Mouse (Mus musculus): ENCODE data around the gene Noc2l.

DNA sequence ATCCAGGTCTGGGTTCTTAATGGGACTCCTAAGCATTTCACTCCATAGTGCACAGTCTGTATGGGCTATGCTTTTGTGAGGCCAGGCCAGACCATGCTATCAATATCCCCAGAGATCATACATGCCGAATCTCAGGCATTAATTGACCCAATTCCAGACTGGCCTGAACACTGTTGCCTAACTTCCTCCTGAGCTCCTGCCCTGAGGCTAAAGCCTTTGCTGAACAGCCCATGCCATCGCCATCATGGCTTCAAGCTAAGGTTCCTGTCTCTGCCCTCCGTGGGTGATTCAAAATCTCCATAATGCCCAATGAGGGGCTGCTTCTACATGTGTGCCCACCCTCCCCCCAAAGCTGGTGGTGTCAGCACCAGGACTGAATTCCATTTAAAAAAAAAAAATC is 16.8 kb downstream of the Noc2l start:
- no peak for TF ChIP-seq CTCF (IDR thresholded peaks at IDR 0.05; ENCODE audit: borderline replicate concordance, control insufficient read depth, extremely low read depth, insufficient read depth, low read length, poor library complexity)
- no peak for TF ChIP-seq POLR2A (IDR thresholded peaks at IDR 0.05; ENCODE audit: control insufficient read depth, extremely low read depth, insufficient read depth, low read length, poor library complexity)
